Mouse (Mus musculus): ENCODE measurements at regions not wholly inside any gene's neighbourhood (a gene's known extent, or its start where the extent isn't known, plus 50 kb on each side); places are given as distances from the start of the nearest gene placed in this dataset.

- no peak overlapping the region for H3K4me3 ChIP-seq (ENCODE audit: control insufficient read depth, insufficient read depth, low read length)
- no peaks in the 10 kb centered on the region for H3K27me3 ChIP-seq (ENCODE audit: control insufficient read depth, insufficient read depth, low read length)
- TF ChIP-seq POLR2A (IDR thresholded peaks at IDR 0.05; ENCODE audit: control insufficient read depth, extremely low read depth, insufficient read depth, low read length, poor library complexity) = no peak
- TF ChIP-seq CTCF (IDR thresholded peaks at IDR 0.05; ENCODE audit: borderline replicate concordance, control insufficient read depth, extremely low read depth, insufficient read depth, low read length, poor library complexity) = no peak
- H3K36me3 ChIP-seq (ENCODE audit: control insufficient read depth, insufficient read depth, low read length) = no peaks in the 10 kb centered on the region
- H3K4me1 ChIP-seq (replicated peaks; ENCODE audit: control insufficient read depth, insufficient read depth, low read length) = no peaks in the 10 kb centered on the region
- no peak for DNase-seq
- 86% methylated on average over 10 of the region's 10 CpGs for WGBS
- no peak overlapping the region for H3K27ac ChIP-seq (ENCODE audit: control insufficient read depth, insufficient read depth, low read length)
Measured at GRCm38 (mm10) chr5:85525385-85526194, 539.8 kb downstream of the Cenpc1 start.

- H3K4me1 ChIP-seq (replicated peaks; ENCODE audit: control insufficient read depth, insufficient read depth, low read length) = no peaks in the 10 kb centered on the region
- no peak for TF ChIP-seq POLR2A (IDR thresholded peaks at IDR 0.05; ENCODE audit: control insufficient read depth, extremely low read depth, insufficient read depth, low read length, poor library complexity)
- TF ChIP-seq CTCF (IDR thresholded peaks at IDR 0.05; ENCODE audit: borderline replicate concordance, control insufficient read depth, extremely low read depth, insufficient read depth, low read length, poor library complexity) = no peak
- WGBS = 79% methylated on average over 1 of the region's 1 CpGs
- no peak for DNase-seq
- no peaks in the 10 kb centered on the region for H3K27me3 ChIP-seq (ENCODE audit: control insufficient read depth, insufficient read depth, low read length)
- H3K27ac ChIP-seq (ENCODE audit: control insufficient read depth, insufficient read depth, low read length) = no peak overlapping the region
- H3K36me3 ChIP-seq (ENCODE audit: control insufficient read depth, insufficient read depth, low read length) = no peaks in the 10 kb centered on the region
- no peak overlapping the region for H3K4me3 ChIP-seq (ENCODE audit: control insufficient read depth, insufficient read depth, low read length)
Measured at GRCm38 (mm10) chr5:85505244-85505643, 560.1 kb downstream of the Cenpc1 start.

- 75% methylated on average over 2 of the region's 2 CpGs for WGBS
- DNase-seq = no peak
- Histone ChIP-seq H3K27ac (ENCODE audit: control insufficient read depth, insufficient read depth, low read length) (no peak overlapping the region), H3K27me3 (ENCODE audit: control insufficient read depth, insufficient read depth, low read length) (no peaks in the 10 kb centered on the region), H3K4me1 (replicated peaks; ENCODE audit: control insufficient read depth, insufficient read depth, low read length) (no peaks in the 10 kb centered on the region), H3K4me3 (ENCODE audit: control insufficient read depth, insufficient read depth, low read length) (no peak overlapping the region), H3K36me3 (ENCODE audit: control insufficient read depth, insufficient read depth, low read length) (no peaks in the 10 kb centered on the region)
- TF ChIP-seq CTCF (IDR thresholded peaks at IDR 0.05; ENCODE audit: borderline replicate concordance, control insufficient read depth, extremely low read depth, insufficient read depth, low read length, poor library complexity) (no peak), POLR2A (IDR thresholded peaks at IDR 0.05; ENCODE audit: control insufficient read depth, extremely low read depth, insufficient read depth, low read length, poor library complexity) (no peak)
Measured at GRCm38 (mm10) chr5:85497261-85497660, 568.1 kb downstream of the Cenpc1 start.

GRCm38 (mm10) chr5:85485733-85486322 lies 579.6 kb downstream of the Cenpc1 start:
- H3K36me3 ChIP-seq (ENCODE audit: control insufficient read depth, insufficient read depth, low read length) = no peaks in the 10 kb centered on the region
- DNase-seq = no peak
- 85% methylated on average over 2 of the region's 2 CpGs for WGBS
- H3K27me3 ChIP-seq (ENCODE audit: control insufficient read depth, insufficient read depth, low read length) = no peaks in the 10 kb centered on the region
- TF ChIP-seq POLR2A (IDR thresholded peaks at IDR 0.05; ENCODE audit: control insufficient read depth, extremely low read depth, insufficient read depth, low read length, poor library complexity) (no peak), CTCF (IDR thresholded peaks at IDR 0.05; ENCODE audit: borderline replicate concordance, control insufficient read depth, extremely low read depth, insufficient read depth, low read length, poor library complexity) (no peak)
- no peak overlapping the region for H3K4me3 ChIP-seq (ENCODE audit: control insufficient read depth, insufficient read depth, low read length)
- no peaks in the 10 kb centered on the region for H3K4me1 ChIP-seq (replicated peaks; ENCODE audit: control insufficient read depth, insufficient read depth, low read length)
- no peak overlapping the region for H3K27ac ChIP-seq (ENCODE audit: control insufficient read depth, insufficient read depth, low read length)

GRCm38 (mm10) chr5:85485157-85485556 lies 580.2 kb downstream of the Cenpc1 start:
- no peak overlapping the region for H3K27ac ChIP-seq (ENCODE audit: control insufficient read depth, insufficient read depth, low read length)
- no peaks in the 10 kb centered on the region for H3K36me3 ChIP-seq (ENCODE audit: control insufficient read depth, insufficient read depth, low read length)
- H3K4me1 ChIP-seq (replicated peaks; ENCODE audit: control insufficient read depth, insufficient read depth, low read length) = no peaks in the 10 kb centered on the region
- no peak for TF ChIP-seq POLR2A (IDR thresholded peaks at IDR 0.05; ENCODE audit: control insufficient read depth, extremely low read depth, insufficient read depth, low read length, poor library complexity)
- TF ChIP-seq CTCF (IDR thresholded peaks at IDR 0.05; ENCODE audit: borderline replicate concordance, control insufficient read depth, extremely low read depth, insufficient read depth, low read length, poor library complexity) = no peak
- H3K4me3 ChIP-seq (ENCODE audit: control insufficient read depth, insufficient read depth, low read length) = no peak overlapping the region
- no peaks in the 10 kb centered on the region for H3K27me3 ChIP-seq (ENCODE audit: control insufficient read depth, insufficient read depth, low read length)
- DNase-seq = no peak

GRCm38 (mm10) chr5:85467811-85468210 lies 597.6 kb downstream of the Cenpc1 start:
- no peak for DNase-seq
- Histone ChIP-seq H3K36me3 (ENCODE audit: control insufficient read depth, insufficient read depth, low read length) (no peaks in the 10 kb centered on the region), H3K4me3 (ENCODE audit: control insufficient read depth, insufficient read depth, low read length) (no peak overlapping the region), H3K27me3 (ENCODE audit: control insufficient read depth, insufficient read depth, low read length) (no peaks in the 10 kb centered on the region), H3K27ac (ENCODE audit: control insufficient read depth, insufficient read depth, low read length) (no peak overlapping the region), H3K4me1 (replicated peaks; ENCODE audit: control insufficient read depth, insufficient read depth, low read length) (no peaks in the 10 kb centered on the region)
- TF ChIP-seq POLR2A (IDR thresholded peaks at IDR 0.05; ENCODE audit: control insufficient read depth, extremely low read depth, insufficient read depth, low read length, poor library complexity) (no peak), CTCF (IDR thresholded peaks at IDR 0.05; ENCODE audit: borderline replicate concordance, control insufficient read depth, extremely low read depth, insufficient read depth, low read length, poor library complexity) (no peak)
